Mouse (Mus musculus): Measurements from ENCODE around the gene Ifitm6.
"Not testable (repeated sequence)": the region's sequence is repeated elsewhere in the genome, so short reads cannot be mapped to it uniquely, and the experiment has no call there.

Ifitm6 gene

GRCm38 (mm10) chr7:141008312-141008761 lies 9.4 kb downstream of the Ifitm6 start:
- peak; percentile 55 for DNase-seq (ENCODE audit: low spot score)

- DNase-seq (ENCODE audit: low spot score), result no peak
Observed at GRCm38 (mm10) chr7:141006914-141007313, 10.8 kb downstream of the Ifitm6 start.

- DNase-seq (ENCODE audit: low spot score), result no peak
Observed at GRCm38 (mm10) chr7:141006446-141006845, 11.3 kb downstream of the Ifitm6 start.

GRCm38 (mm10) chr7:141003248-141004010 lies 14.3 kb downstream of the Ifitm6 start:
- DNase-seq (ENCODE audit: low spot score), result no peak

DNA sequence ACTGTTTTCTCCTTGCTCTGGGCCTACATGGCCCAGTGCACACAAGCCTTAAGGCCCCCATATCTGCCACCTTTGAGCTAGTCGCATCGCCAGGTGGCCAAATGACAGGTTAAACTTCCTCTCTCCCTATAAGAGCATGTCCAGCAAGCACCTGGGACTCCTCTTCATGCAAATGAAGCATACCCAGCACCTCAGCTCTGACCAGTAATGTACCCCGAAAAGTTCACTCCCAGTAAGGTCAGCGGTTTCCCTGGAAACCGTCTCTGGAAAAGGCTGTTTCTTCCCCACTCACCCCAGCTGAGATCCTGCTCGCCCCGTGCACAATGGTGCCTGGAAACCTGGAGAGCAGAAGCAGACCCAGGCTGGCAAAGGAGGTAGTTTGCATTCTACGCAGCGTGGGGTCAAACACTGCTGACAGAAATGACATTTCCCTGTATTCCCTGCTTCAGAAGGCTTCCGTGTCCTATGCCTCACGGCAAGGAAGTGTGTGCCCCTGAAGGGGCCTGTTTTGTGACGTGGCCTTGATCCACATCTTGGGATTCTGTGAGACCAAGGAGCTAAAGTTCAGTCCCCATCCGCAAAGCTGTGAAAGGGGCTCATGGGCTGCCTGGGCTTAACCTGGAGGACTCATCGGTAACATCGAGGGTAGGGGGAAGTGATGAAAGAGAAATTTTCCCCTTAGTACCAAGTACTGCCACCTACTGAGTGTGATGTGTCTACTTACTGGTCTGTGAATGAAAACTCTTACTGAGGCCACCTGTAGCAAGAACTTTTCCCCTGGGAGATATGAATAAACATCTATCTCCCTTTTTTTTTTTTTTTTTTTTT lies 16.6 kb downstream of the Ifitm6 start:
- DNase-seq (ENCODE audit: low spot score), result no peak

- no peak for DNase-seq (ENCODE audit: low spot score)
Observed at GRCm38 (mm10) chr7:140998853-140999700, 18.6 kb downstream of the Ifitm6 start.

- no peak for DNase-seq (ENCODE audit: low spot score)
Observed at GRCm38 (mm10) chr7:140997817-140998216, 19.9 kb downstream of the Ifitm6 start.

- DNase-seq (ENCODE audit: low spot score), result no peak
Observed at GRCm38 (mm10) chr7:140991117-140991689, 26.5 kb downstream of the Ifitm6 start.

GRCm38 (mm10) chr7:140990622-140991021 lies 27.1 kb downstream of the Ifitm6 start:
- no peak for DNase-seq (ENCODE audit: low spot score)

GRCm38 (mm10) chr7:140990185-140990584 lies 27.5 kb downstream of the Ifitm6 start:
- DNase-seq (ENCODE audit: low spot score), result no peak

- DNase-seq (ENCODE audit: low spot score), result no peak
Observed at GRCm38 (mm10) chr7:140989022-140989421, 28.7 kb downstream of the Ifitm6 start.

DNA sequence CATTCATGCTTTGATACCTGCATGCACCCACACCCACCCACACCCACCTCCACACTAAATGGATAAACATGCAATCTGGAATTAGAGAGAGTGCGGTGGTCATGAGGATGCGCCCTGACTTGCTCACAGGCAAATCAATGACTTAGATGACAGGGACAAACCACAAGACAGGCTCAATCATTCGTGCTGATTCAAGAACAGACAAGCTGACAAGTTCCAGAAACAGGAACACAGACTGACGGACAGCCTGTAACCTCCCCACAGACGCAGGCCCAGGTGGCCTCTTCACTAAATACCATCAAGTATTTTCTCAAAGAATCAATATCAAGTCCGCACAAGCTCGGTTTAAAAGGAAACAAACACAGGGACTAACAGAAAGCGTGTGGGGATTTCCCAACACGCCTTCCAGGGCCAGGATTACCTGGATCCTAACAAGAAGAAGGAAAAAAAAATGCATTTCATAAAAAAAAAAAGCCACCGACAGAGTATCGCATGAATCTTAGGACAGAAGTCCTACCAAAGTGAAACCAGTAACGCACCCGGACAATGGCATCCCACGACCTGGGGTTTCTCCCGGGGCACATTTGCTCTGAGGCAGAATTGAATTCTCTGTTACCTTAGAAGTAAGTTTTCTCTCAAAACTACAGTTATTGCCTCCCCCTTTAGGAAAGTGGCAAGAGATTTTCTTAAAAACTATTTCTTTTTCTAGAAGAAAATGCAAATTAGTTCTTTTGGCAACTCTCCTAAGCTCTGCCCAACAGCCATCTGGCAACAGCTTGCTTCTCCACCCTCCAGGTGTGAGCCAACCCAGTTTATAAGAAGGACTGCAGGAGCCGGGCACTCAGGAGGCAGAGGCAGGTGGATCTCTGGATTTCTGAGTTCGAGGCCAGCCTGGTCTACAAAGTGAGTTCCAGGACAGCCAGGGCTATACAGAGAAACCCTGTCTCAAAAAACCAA lies 30.3 kb downstream of the Ifitm6 start:
- DNase-seq (ENCODE audit: low spot score), result no peak

DNA sequence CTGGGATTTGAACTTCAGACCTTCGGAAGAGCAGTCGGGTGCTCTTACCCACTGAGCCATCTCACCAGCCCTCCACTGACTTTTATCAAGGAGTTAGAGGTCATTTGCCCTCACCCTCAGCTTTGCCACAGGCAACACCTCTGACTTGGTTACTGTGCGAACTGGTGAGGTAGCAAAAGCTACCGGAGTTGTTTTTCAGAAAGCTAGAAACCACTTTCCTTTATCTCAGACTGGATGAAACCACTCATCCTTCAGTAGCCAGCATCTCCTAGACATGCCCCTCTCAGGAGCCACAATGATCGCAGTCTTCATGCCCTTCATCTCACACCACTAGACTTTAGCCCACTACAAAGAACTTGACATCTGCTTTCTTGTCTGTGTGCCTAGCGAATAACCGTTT lies 34.8 kb downstream of the Ifitm6 start:
- DNase-seq (ENCODE audit: low spot score), result no peak

- no peak for DNase-seq (ENCODE audit: low spot score)
Observed at GRCm38 (mm10) chr7:140981704-140982103, 36.0 kb downstream of the Ifitm6 start.

DNA sequence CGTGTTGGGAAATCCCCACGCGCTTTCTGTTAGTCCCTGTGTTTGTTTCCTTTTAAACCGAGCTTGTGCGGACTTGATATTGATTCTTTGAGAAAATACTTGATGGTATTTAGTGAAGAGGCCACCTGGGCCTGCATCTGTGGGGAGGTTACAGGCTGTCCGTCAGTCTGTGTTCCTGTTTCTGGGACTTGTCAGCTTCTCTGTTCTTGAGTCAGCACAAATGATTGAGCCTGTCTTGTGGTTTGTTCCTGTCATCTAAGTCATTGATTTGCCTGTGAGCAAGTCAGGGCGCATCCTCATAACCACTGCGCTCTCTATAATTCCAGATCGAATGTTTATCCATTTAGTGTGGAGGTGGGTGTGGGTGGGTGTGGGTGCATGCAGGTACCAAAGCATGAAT lies 41.0 kb downstream of the Ifitm6 start:
- DNase-seq (ENCODE audit: low spot score), result not testable (repeated sequence)

DNA sequence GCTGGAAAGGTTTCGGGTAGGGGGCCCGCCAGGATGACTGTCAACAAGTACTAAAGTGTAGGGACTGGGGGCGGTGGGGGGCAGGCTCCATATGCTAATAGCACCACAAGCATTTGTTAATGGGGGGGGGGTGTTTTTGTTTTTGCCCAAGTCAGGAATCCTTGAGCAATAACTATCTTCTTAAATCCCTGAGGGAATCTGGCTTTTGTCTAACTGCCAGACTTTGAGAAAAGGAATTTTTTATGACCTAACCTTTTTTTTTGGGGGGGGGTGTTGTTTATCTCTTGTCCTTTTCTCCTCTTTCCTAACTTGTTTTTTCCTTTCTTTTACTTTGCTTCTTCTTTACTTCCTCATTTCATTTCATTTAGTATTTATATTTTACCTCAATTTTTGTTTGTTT lies 42.3 kb downstream of the Ifitm6 start:
- no peak for DNase-seq (ENCODE audit: low spot score)

GRCm38 (mm10) chr7:140974940-140975339 lies 42.8 kb downstream of the Ifitm6 start:
- DNase-seq (ENCODE audit: low spot score), result no peak

DNA sequence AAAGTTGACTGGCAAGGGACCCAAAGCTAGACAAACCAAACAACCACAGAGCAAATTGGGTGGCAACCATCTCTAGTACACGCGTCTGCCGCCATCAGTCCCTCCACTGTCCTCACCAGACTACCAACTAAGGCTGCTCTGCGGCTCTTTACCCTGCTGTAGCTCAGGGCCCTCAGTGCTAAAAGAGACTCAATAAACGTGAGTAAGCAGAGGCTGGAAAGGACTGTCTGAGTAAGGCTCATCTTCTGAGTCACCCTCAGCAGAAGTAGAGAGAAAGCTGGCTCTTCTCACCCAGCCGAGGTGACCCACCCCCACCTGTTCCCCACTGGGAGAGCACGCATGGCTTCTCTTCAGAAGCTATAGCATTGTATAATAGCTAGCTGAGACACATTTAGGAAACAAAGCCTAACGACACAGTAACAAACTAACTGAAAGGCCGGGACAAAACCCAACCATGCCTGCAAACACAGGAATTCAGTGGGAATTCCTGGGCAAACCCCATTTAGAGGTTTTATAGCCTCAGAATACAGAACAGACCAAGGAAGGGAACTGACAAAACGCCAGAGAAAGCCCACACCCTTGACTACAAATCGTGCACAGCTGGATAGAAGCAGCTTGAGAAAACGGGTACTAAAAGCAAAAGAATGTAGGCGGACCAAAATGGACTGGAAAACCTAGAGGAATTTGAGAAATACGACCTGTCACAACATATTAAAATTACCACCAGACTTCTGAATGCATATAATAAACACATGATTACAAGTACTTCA lies 44.1 kb downstream of the Ifitm6 start:
- no peak for DNase-seq (ENCODE audit: low spot score)

- no peak for DNase-seq (ENCODE audit: low spot score)
Observed at GRCm38 (mm10) chr7:140971479-140972171, 46.1 kb downstream of the Ifitm6 start.

Data from embryo, embryonic 10 days (tissue).